Mouse (Mus musculus): ENCODE data around the gene 2300009A05Rik.

2300009A05Rik gene

DNA sequence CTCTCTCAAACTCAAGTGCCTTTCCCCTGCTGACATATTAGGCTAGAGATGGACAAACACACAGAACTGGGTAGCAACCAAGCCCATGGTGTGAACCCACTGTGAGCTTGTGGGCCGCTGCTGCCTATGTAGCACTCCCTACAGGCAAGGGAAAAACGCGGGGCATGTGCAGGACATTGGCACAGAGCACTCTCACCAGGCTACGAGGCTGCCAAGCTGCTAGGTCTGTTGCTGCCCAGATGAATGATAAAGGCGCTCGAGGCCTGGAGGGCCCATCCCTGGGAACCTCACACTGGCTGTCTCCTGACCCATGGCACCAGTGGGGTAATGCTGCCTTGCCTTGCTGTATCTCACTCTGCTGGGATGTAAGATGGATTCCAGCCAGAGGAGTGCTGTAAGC lies 53.0 kb downstream of the 2300009A05Rik start:
- no peak for DNase-seq (ENCODE audit: low spot score)

Measured in urinary bladder, postnatal 14 days (tissue).